Mouse (Mus musculus): Measurements from ENCODE around the gene Cog7. TPM values are rescaled to one million over a fixed set of nuclear protein-coding genes. Genes with fewer than 3 reads are reported as not detected.

Cog7 gene
- polyA plus RNA-seq, 1 experiment from 2014 or later, result 22.5 TPM

- no peak overlapping the region for H3K9ac ChIP-seq (replicated peaks; ENCODE audit: low read depth, low read length)
- no peak for ATAC-seq (ENCODE audit: insufficient number of reproducible peaks, insufficient read depth, low FRiP score, low read depth)
Measured at GRCm38 (mm10) chr7:121935906-121936794, 45.4 kb downstream of the Cog7 start.

DNA sequence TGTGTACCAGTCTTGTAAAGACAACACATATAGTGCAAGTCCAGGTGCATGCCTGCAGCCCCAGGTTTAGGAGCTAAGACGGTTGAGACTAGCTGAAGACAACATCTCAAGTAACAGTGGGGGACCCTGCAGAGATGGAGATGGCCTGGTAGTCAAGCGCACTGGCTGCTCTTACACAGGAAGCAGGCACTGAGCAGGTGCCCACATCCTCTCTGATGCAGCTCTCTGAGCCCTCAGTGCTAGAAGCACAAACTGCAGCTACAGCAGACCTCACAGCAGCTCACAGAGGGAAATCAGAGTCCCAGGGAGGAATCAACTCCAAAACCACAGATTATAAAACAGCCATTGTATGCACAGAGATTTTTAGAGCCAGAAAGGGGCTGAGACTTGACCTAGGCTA, 47.2 kb downstream of the Cog7 start:
- ATAC-seq (ENCODE audit: insufficient number of reproducible peaks, insufficient read depth, low FRiP score, low read depth), result no peak
- Histone ChIP-seq H3K27ac (ENCODE audit: low read length) (no peak overlapping the region), H3K4me3 (ENCODE audit: low read depth, low read length) (no peak overlapping the region), H3K9me3 (ENCODE audit: control insufficient read depth, low read depth, low read length) (no peaks in the 10 kb centered on the region), H3K4me1 (ENCODE audit: control insufficient read depth, insufficient read depth, low read length) (peaks cover 17% of the 10 kb centered on the region; the same call in 1 of the 2 replicates), H3K27me3 (ENCODE audit: control insufficient read depth, insufficient read depth, low read length) (no peaks in the 10 kb centered on the region), H3K4me2 (replicated peaks; ENCODE audit: low read depth, low read length) (no peak overlapping the region), H3K9ac (replicated peaks; ENCODE audit: low read depth, low read length) (no peak overlapping the region), H3K36me3 (ENCODE audit: control insufficient read depth, insufficient read depth, low read length) (no peaks in the 10 kb centered on the region; the same call in 1 of the 2 replicates)
- WGBS, result 91% methylated on average over 2 of the region's 2 CpGs

More at GRCm38 (mm10) chr7:121935906-121936794, 45.4 kb downstream of the Cog7 start:
- H3K4me3 ChIP-seq (ENCODE audit: low read depth, low read length), result no peak overlapping the region
- no peak overlapping the region for H3K4me2 ChIP-seq (replicated peaks; ENCODE audit: low read depth, low read length)
- WGBS, result 40% methylated on average over 12 of the region's 12 CpGs
- no peaks in the 10 kb centered on the region for H3K9me3 ChIP-seq (ENCODE audit: control insufficient read depth, low read depth, low read length)
- H3K4me1 ChIP-seq (ENCODE audit: control insufficient read depth, insufficient read depth, low read length), result peaks cover 17% of the 10 kb centered on the region; the same call in 1 of the 2 replicates
- H3K36me3 ChIP-seq (ENCODE audit: control insufficient read depth, insufficient read depth, low read length), result no peaks in the 10 kb centered on the region; the same call in 1 of the 2 replicates
- H3K27ac ChIP-seq (ENCODE audit: low read length), result no peak overlapping the region
- no peaks in the 10 kb centered on the region for H3K27me3 ChIP-seq (ENCODE audit: control insufficient read depth, insufficient read depth, low read length)

GRCm38 (mm10) chr7:121933675-121934074, 47.8 kb downstream of the Cog7 start:
- H3K27me3 ChIP-seq (ENCODE audit: control insufficient read depth, insufficient read depth, low read length), result no peaks in the 10 kb centered on the region
- no peaks in the 10 kb centered on the region for H3K9me3 ChIP-seq (ENCODE audit: control insufficient read depth, low read depth, low read length)
- H3K9ac ChIP-seq (replicated peaks; ENCODE audit: low read depth, low read length), result no peak overlapping the region
- H3K4me1 ChIP-seq (ENCODE audit: control insufficient read depth, insufficient read depth, low read length), result peaks cover 17% of the 10 kb centered on the region; the same call in 1 of the 2 replicates
- peaks cover 5% of the 10 kb centered on the region; the same call in 1 of the 2 replicates for H3K36me3 ChIP-seq (ENCODE audit: control insufficient read depth, insufficient read depth, low read length)
- no peak overlapping the region for H3K27ac ChIP-seq (ENCODE audit: low read length)
- ATAC-seq (ENCODE audit: insufficient number of reproducible peaks, insufficient read depth, low FRiP score, low read depth), result no peak
- no peak overlapping the region for H3K4me3 ChIP-seq (ENCODE audit: low read depth, low read length)
- WGBS, result 68% methylated on average over 6 of the region's 6 CpGs
- H3K4me2 ChIP-seq (replicated peaks; ENCODE audit: low read depth, low read length), result no peak overlapping the region

- Histone ChIP-seq H3K36me3 (ENCODE audit: control insufficient read depth, insufficient read depth, low read length) (peaks cover 5% of the 10 kb centered on the region; the same call in 1 of the 2 replicates), H3K9ac (replicated peaks; ENCODE audit: low read depth, low read length) (no peak overlapping the region), H3K4me3 (ENCODE audit: low read depth, low read length) (no peak overlapping the region), H3K4me2 (replicated peaks; ENCODE audit: low read depth, low read length) (no peak overlapping the region), H3K9me3 (ENCODE audit: control insufficient read depth, low read depth, low read length) (no peaks in the 10 kb centered on the region), H3K4me1 (ENCODE audit: control insufficient read depth, insufficient read depth, low read length) (peaks cover 13% of the 10 kb centered on the region; the same call in 1 of the 2 replicates), H3K27ac (ENCODE audit: low read length) (no peak overlapping the region), H3K27me3 (ENCODE audit: control insufficient read depth, insufficient read depth, low read length) (no peaks in the 10 kb centered on the region)
- WGBS, result 57% methylated on average over 7 of the region's 7 CpGs
- ATAC-seq (ENCODE audit: insufficient number of reproducible peaks, insufficient read depth, low FRiP score, low read depth), result no peak
Measured at GRCm38 (mm10) chr7:121931246-121931645, 50.3 kb downstream of the Cog7 start.

DNA sequence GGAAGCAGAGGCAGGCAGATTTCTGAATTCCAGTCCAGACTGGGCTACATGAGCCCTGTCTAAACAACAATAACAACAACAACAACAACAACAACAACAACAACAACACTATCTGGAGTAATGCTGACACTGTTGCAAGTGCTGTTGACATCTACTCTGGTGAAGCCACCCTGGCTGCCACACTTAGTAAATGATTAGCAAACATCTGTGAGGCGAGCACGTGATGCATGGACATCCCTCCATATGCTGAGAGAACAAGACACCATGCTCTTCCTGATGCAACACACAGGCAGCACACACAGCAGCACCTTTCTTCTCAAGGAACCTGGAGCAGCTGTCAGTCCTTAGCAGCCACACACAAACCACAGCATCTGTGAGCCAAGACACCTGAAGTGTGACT, 53.6 kb downstream of the Cog7 start:
- Histone ChIP-seq H3K9me3 (ENCODE audit: control insufficient read depth, low read depth, low read length) (no peaks in the 10 kb centered on the region), H3K4me3 (ENCODE audit: low read depth, low read length) (no peak overlapping the region), H3K36me3 (ENCODE audit: control insufficient read depth, insufficient read depth, low read length) (peaks cover 5% of the 10 kb centered on the region), H3K27me3 (ENCODE audit: control insufficient read depth, insufficient read depth, low read length) (no peaks in the 10 kb centered on the region), H3K27ac (ENCODE audit: low read length) (no peak overlapping the region), H3K4me2 (replicated peaks; ENCODE audit: low read depth, low read length) (no peak overlapping the region), H3K4me1 (ENCODE audit: control insufficient read depth, insufficient read depth, low read length) (no peaks in the 10 kb centered on the region), H3K9ac (replicated peaks; ENCODE audit: low read depth, low read length) (no peak overlapping the region)
- ATAC-seq (ENCODE audit: insufficient number of reproducible peaks, insufficient read depth, low FRiP score, low read depth), result no peak
- WGBS, result 90% methylated on average over 2 of the region's 2 CpGs

GRCm38 (mm10) chr7:121924361-121924760, 57.1 kb downstream of the Cog7 start:
- ATAC-seq (ENCODE audit: insufficient number of reproducible peaks, insufficient read depth, low FRiP score, low read depth), result no peak
- no peaks in the 10 kb centered on the region for H3K4me1 ChIP-seq (ENCODE audit: control insufficient read depth, insufficient read depth, low read length)
- no peak overlapping the region for H3K9ac ChIP-seq (replicated peaks; ENCODE audit: low read depth, low read length)
- no peak overlapping the region for H3K4me3 ChIP-seq (ENCODE audit: low read depth, low read length)
- H3K9me3 ChIP-seq (ENCODE audit: control insufficient read depth, low read depth, low read length), result no peaks in the 10 kb centered on the region
- no peak overlapping the region for H3K27ac ChIP-seq (ENCODE audit: low read length)
- peaks cover 5% of the 10 kb centered on the region for H3K36me3 ChIP-seq (ENCODE audit: control insufficient read depth, insufficient read depth, low read length)
- 92% methylated on average over 7 of the region's 7 CpGs for WGBS
- no peaks in the 10 kb centered on the region for H3K27me3 ChIP-seq (ENCODE audit: control insufficient read depth, insufficient read depth, low read length)
- no peak overlapping the region for H3K4me2 ChIP-seq (replicated peaks; ENCODE audit: low read depth, low read length)

- Histone ChIP-seq H3K4me3 (ENCODE audit: low read depth, low read length) (no peak overlapping the region), H3K4me2 (replicated peaks; ENCODE audit: low read depth, low read length) (no peak overlapping the region), H3K9me3 (ENCODE audit: control insufficient read depth, low read depth, low read length) (no peaks in the 10 kb centered on the region), H3K27me3 (ENCODE audit: control insufficient read depth, insufficient read depth, low read length) (no peaks in the 10 kb centered on the region), H3K4me1 (ENCODE audit: control insufficient read depth, insufficient read depth, low read length) (no peaks in the 10 kb centered on the region), H3K36me3 (ENCODE audit: control insufficient read depth, insufficient read depth, low read length) (no peaks in the 10 kb centered on the region), H3K27ac (ENCODE audit: low read length) (no peak overlapping the region), H3K9ac (replicated peaks; ENCODE audit: low read depth, low read length) (no peak overlapping the region)
- no peak; the same call in 1 of the 2 replicates for ATAC-seq (ENCODE audit: insufficient number of reproducible peaks, insufficient read depth, low FRiP score, low read depth)
- 66% methylated on average over 6 of the region's 6 CpGs for WGBS
Measured at GRCm38 (mm10) chr7:121913944-121914343, 67.6 kb downstream of the Cog7 start.

- H3K9me3 ChIP-seq (ENCODE audit: control insufficient read depth, low read depth, low read length), result no peaks in the 10 kb centered on the region
- no peak overlapping the region for H3K4me3 ChIP-seq (ENCODE audit: low read depth, low read length)
- no peak overlapping the region for H3K27ac ChIP-seq (ENCODE audit: low read length)
- H3K4me2 ChIP-seq (replicated peaks; ENCODE audit: low read depth, low read length), result no peak overlapping the region
- 72% methylated on average over 8 of the region's 8 CpGs for WGBS
- no peaks in the 10 kb centered on the region for H3K36me3 ChIP-seq (ENCODE audit: control insufficient read depth, insufficient read depth, low read length)
- no peak for ATAC-seq (ENCODE audit: insufficient number of reproducible peaks, insufficient read depth, low FRiP score, low read depth)
- H3K9ac ChIP-seq (replicated peaks; ENCODE audit: low read depth, low read length), result no peak overlapping the region
- H3K4me1 ChIP-seq (ENCODE audit: control insufficient read depth, insufficient read depth, low read length), result no peaks in the 10 kb centered on the region
- no peaks in the 10 kb centered on the region for H3K27me3 ChIP-seq (ENCODE audit: control insufficient read depth, insufficient read depth, low read length)
Measured at GRCm38 (mm10) chr7:121912250-121912649, 69.3 kb downstream of the Cog7 start.
